Mouse (Mus musculus) T-helper 1 cell (primary cell): Measurements from ENCODE around the gene Scg5.

Experiments
- in situ Hi-C: fragments of 300-600 bp; cut with MboI, MseI; formaldehyde crosslinking; loops from one replicate; pipeline ENCODE4 v1.15.1; 2025; ENCODE audit warnings: high pct_unique_total_duplicates

Scg5 gene

DNA sequence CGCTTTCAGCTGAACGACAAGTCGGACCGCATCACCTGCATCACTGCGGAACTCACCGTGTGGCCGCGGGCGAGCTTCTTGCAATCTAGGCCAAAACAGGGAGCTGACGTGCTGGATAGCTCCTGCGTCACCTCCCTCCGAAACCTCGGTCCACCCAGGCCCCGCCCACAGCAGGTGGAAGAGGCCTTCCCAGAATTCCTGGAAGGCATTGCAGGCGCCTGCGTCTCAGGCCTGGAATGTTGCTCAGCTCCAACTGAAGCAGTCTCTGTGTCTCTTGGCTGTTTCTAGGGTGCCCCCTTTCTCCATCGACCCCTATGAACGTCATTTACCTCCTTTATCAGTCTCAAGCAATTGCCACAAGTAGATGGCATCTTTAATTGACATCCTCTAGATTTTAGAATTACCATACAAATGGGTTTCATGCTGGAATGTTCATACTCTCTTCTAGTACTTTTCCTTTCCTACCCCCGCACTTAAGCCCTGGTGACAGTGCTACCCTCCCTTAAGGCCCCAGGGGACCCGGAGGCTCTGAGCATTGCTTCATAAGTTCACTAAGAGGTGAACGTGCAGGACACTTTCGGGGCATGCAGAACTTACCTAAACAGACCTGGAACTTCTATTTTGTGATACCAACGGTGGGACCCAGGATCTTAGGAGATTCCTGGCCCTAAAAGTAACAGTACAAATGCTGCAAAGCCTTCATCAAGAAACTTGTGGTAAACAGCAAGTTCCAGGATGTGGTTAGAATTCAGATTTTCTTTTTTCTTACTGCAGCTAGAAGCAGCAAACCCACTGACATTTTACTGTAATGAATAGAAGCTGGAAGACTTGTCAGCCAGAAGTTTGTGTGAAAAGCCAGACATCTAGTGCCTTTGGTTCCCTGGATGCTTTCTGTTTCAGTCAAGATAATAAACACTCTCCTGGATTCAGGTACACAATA, at the start of gene Scg5:
TSS of gene Scg5 (minus strand) at position 179 of the 940 bp plus-strand sequence.
- in situ Hi-C loops, result no loop called here

DNA sequence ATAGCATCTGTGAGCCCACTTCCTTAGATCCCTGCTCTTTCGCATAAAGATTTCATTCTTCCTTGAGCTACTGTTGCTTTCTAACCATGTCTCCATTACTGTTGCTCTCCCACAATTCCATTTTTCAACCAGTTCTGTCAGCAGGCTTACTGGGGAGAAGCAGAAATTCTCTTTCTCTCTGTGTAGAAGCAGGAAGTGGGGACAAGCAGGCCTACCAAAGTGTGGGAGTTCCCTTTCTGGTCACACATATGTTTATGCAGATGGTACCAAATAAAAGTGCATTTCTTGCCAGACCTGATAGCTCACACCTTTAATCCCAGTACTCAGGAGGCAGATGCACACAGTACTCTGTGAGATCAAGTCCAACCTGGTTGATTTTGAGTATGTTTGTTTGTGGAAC, 41.2 kb upstream of the Scg5 start:
- in situ Hi-C loops, result no loop called here

DNA sequence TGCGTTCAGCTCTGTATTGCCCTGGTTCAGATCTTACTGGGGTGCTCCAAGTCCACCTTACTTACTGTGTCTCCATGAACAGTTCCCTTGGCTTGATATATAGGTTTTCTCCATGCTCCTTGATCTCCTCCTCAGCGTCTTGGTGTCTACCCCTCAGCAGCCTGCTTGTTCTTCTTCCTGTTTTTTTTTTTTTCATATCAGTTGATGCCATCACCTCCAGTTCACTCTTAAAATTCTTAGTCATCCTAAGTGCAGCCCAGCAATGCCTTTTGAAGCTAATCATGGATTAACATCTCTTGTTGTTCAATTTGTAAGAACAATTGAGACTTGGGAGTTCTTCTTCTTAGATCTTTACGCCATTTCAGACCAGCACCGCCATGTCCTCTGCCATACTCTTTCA, 39.5 kb upstream of the Scg5 start:
- in situ Hi-C loops, result loop anchor here (10.0 kb wide), 2 partner anchors 86 to 246 kb away; no protein-coding TSS in a partner anchor

DNA sequence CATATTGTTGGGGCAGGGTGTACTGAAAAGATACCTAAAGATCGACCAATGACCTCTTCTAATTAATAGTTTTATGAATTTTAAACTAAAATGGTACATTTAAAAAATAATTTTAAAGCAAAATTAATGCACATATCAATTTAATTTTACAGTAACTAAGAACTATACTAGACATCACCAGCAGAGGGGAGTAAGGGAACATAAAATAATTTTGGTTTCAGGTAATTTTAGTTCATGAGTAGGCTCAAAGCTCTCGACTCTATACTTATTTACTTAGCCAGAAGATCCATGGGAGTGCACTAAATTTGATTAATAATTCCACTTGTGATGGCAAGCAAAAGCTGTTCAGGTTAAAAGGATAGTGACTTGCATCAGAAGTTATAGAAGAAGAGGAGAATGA, 37.2 kb upstream of the Scg5 start:
- in situ Hi-C loops, result loop anchor here (10.0 kb wide), 2 partner anchors 89 to 249 kb away; no protein-coding TSS in a partner anchor

DNA sequence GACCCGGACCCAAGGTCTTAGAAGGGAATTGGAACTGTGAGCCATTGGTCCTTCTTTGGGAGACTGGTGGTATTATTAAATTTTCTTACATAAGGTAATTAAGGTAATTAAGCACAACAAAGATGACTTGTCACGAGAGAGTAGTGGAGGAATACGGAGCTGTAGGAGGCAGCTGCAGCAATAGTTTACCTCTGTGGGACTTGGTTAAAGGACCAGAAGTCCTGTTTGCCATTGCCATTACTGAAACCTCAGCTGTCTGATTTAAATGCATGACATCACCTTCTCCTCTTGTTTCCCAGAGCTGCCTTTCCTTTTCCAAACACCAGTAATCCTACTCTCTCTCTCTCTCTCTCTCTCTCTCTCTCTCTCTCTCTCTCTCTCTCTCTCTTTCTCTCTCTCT, 20.2 kb upstream of the Scg5 start:
- in situ Hi-C loops, result loop anchor here (5.0 kb wide), 1 partner anchor 313 kb away; no protein-coding TSS in a partner anchor

DNA sequence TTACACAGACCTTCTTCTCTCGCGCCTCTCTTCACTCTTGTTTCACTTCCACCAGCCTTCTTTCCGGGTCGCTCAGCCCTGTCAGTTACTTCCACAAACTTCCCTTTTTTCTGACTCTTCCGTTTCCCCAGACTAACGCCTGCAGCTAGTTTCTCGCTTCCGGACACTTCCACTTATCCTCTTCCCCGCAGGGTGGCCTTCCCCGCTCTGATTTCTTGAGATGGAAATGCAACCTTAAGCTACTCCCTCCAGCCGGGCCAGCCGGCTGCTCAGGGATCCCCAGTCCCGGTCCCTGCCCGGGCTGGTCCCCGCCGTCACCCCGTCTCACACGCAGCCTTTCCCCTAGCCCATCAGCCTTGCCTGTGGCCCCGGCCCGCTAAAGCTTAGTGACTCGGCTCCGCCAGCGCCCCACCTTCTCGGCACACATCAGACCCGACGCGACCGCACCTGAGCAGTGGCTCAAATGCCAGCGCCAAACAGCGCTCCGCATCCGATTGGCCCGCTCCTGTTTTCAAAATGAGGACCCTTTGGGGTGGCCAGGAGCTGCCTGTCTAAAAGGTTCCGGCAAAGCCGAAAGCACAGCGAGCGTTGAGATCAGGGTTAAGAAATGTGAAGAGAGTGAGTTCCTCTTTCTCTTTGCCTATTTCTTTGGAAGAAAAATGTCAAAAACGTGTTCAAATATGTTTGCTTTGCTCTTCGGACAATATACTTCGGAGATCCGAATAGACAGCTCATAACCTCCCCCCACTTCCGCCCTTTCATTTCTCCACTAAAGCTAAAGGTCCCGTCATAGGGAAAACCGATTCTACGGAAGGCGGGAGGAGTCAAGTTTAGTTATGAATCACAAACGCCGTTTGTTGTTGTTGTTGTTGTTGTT, 19.6 kb upstream of the Scg5 start, which contains the start of gene Arhgap11a:
TSS of gene Arhgap11a (minus strand) at position 417 of the 877 bp plus-strand sequence.
- in situ Hi-C loops, result loop anchor here (5.0 kb wide), 1 partner anchor 314 kb away; no protein-coding TSS in a partner anchor

DNA sequence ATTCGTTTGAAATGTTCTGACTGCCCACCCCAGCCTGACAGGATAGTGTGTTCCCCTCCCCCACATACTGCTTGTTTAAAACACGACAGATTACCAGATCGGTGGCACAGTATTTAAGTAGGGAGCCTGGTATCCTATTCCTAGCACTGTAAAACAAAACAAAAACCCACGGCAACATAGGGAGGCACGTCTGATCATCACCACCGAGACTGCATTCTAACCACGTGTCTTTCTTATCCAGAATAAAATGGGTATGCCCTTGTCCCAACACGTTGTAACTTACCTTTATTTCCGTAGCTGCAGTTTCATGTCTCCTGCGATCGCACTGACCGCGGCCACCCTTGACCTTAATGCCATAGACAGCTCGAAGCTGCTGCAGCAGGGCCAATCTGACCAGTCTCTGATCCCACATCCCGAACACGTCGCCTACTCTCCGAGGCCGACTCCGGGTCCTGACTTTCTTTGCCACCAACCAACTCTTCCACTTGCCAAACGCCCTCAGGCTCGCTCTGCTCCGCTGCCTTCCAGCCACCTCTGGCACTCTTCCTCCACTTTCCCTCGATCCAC, 18.8 kb upstream of the Scg5 start:
- in situ Hi-C loops, result loop anchor here (5.0 kb wide), 1 partner anchor 315 kb away; no protein-coding TSS in a partner anchor

DNA sequence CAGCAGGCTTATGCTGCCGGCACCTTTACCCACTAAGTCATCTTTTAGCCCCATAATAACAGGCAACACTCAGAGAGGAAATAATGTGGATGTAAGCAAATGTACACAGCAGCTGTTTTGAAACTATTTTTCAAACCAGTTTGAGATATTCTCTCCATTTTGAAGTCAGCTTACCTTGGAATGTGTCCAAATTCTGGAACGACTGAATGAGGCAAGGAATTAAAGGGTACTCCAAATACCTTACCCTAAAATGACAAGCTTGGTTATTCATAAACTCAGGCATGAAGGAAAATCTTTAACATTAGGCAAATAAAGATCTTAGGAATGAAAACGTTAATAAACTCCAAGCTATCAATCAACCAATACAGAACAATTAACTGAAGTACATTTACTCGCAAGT, 16.2 kb upstream of the Scg5 start:
- in situ Hi-C loops, result loop anchor here (5.0 kb wide), 1 partner anchor 317 kb away; no protein-coding TSS in a partner anchor

DNA sequence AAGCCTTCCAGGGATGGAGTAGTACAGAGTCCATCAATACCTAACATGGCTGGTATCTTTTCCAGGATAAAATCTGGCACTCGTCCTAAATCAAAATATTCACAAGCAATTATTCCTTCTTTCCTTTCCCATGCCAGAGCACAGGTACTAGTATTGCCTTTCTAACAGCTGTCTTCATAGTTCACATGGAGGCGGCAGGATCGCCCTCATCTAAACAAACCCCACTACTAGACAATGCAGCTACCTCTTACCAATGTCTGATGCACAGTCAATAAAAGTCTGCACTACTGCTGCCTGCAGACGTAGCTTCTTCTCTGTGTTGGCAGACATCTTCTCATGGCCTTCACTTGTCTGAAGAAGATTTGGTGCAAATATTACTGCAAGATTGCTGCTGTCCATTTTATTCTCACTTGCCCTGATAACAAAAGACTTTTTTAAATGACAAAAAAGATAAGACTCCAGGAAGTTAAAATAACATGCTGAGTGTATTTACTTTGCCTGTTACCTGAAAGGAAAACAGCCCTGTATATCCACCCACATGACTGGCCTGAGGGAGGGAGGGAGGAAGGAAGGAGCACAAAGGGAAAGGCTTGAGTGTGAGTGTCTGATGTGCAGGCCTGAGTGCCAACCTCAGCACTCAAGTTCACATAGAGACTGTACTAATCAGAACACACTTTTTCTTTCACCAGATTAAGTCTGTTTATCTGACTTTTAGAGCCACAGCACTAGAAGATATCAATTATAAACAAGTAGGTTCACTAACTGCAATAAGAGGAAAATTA, 12.9 kb upstream of the Scg5 start:
- in situ Hi-C loops, result no loop called here

DNA sequence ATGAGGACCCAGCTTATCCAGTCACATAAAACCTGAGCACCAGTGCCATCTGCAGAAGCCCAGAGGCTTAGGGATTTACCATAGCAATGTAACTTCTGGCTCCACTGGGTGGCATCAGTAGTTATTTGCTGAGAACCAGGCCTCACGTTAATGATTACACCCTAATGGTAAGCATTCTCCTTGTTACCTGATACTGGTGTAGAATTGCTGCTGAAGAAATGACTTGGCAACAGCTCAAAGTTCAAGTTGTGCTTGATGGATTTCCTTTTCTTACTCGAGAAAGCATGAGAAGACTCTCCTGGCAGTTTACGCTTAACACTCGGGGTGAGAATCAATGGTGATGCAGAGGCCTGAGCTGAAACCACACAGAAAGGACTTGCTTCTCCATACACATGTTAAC, 10.6 kb upstream of the Scg5 start:
- in situ Hi-C loops, result loop anchor here (10.0 kb wide), 2 partner anchors 265 to 305 kb away; no protein-coding TSS in a partner anchor

DNA sequence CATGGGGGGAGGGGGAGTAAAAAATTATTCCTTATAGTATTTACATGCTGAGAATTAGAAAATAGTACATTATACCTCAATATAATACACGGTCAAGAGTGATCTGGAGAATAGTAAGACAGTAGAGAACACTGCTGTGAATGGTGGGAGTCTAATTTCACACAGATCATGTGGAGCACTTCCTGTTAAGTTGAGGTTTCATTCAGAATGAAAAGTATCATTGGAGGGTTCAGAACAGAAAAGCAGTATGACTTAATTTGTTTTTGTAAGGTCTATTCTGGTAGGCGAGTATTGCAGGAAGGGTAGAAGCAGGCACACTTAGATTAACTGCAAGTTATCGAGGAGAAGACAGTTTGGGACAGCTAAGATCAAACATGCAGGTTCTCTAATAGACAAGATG, 6.3 kb upstream of the Scg5 start:
- in situ Hi-C loops, result loop anchor here (10.0 kb wide), 2 partner anchors 270 to 310 kb away; no protein-coding TSS in a partner anchor

DNA sequence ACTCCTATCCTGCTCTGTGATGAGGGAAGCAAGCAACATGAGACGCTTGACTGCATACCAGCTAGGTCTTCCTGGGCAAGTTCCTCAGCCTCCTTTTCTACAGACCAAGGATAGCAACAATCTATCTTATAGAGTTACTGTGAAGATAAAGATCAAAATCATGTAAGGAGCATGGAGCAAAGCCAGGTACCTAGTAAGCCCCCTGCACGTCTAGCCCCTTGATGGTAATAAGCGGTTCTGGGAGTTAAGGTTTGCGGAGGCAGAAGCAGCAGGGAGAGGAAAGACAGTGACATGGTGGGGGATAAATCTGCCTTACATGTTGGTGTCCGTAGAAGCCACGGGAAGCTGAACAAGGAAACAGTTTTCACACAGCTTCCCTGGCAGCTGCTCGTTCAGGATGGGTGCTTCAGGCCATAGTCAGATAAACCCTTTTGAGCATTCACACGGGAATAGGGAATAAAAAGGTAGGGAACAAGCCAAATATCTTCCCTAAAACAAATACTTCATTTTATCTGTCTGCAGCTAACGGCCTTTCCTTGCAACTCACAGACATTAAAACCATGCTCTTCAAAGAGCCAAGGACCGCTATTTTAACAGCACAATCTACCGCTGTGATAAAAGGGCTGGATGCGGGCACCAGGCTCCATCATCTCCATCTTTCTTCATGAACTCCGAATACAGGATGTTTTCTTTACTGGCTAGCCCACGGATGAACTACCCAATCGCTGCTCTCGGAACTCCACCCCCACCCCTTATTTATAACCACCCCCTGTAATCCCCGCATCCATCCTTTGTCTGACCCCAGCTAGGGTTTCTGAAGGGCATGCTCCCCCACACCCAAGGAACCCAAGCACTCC, 607 bp downstream of the Scg5 start:
- in situ Hi-C loops, result no loop called here

DNA sequence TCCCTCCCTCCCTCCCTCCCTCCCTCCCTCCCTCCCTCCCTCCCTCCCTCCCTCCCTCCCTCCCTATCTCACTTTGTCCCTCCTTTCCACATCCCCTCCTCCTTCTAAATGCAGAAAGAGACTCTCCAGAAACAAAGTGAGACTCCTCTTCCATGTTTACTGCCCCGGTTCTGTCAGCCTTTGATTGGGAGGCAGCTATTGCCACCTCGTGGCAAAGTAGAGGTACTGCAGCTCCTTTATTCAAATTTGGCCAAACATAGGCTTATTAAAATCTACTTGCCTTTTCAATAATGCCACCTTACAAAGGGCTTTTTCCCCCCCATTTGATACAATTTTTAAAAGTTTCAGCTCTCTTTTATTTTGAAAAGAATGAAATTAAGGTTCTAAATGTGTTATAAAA, 5.0 kb downstream of the Scg5 start:
- in situ Hi-C loops, result no loop called here

DNA sequence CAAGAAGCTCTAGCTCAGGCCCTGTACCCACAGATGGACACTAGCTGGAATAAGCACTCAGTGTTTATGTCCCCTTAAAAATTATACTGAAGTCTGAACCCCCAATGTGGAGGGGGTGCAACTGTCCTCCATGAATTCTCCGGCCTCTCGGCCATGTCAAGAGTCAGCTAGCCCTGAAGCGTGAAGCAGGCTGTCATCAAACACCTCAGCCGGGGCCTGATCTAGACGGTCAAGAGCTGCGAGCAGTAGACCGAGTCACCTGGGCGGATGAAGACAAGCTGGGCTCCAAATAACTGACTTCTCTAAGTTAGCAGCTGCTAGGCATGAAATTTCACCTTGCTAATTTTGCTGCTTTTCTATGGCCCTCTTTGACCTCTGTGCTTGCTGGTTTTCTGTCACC, 6.6 kb downstream of the Scg5 start:
- in situ Hi-C loops, result no loop called here

DNA sequence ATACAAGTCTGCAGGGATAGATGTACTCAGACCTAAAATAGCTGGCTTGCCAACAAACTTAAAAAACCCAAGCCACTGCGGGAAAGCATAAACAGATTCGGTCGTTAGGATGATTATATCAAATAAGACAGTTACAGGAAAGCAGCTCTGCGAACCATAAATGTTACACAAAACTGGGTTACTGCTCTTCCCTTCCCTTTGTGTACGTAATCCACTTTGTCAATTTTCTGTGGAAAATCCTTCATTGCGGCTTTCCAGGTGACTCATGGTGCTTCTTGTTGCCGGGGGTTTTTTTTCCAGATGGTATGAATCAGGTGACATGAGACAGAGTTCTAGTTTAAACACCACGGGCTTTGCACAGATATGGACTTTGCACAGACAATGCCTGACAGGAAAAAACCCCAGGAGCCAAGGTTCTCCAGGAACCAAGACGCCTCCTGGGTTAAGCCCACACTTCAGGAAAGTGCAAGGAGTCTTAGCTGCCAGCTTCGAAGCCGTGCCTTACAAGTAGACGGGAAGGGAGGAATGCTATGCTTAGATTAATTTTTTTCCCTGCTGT, 7.7 kb downstream of the Scg5 start:
- in situ Hi-C loops, result no loop called here

DNA sequence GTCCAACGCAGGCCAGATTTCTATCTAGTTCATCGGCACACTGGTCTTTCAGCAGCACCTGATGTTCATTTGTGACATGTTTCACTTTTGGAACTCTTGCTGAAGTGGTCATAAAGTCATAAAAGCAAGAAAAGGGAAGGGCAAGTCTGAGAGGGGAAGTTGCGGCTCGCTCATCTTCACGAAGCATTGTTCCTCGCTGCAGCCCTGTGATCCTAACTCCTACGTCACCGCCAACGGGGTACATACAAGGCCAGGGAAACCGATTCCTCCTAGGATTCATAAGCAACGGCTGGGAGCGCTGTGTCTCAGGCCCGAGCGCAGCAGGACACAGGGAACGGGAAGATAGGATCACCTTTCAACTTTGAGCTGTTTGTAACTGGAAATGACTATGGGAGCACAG, 8.8 kb downstream of the Scg5 start:
- in situ Hi-C loops, result no loop called here

DNA sequence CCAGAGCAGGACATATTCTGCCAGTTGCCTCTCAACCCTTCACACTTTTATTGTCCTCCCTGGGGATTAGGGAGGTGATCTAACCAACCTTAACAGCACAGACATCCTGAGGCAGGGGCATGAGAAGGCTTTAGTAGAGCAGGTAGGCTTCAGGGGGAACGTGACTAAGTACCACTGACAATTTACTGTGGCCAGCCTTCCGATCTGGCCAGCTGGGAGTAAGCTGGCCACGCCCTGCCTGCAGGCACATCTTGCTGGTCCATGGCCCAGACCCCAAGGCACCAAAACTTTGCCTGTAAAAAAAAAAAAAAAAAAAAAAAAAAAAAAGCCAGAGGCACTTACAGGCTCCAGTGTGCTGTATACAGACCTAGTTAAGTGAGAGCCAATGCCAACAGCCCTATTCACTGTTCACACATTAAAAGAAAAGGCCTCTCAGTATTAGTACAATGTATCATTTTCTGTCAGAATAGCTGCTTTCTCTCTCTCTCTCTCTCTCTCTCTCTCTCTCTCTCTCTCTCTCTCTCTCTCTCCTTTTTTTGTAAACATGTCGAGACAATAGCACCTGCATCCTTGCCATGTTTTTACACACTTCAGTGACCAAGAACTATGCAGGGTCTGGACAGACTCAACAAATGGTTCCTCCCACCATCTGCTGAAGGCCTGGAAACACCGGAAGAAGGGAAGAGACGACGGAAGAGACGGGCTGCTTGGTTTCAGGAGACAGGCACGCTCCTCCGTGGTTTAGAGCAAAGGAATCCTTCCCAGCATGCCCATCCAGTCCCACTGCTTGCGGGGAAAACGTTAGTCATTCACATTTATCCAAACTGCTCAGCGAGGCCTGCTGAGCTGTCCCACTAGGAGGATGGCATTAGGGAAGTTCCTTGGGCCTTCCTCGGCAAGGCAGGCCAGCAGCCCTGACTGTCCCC, 11.0 kb downstream of the Scg5 start:
- in situ Hi-C loops, result no loop called here

DNA sequence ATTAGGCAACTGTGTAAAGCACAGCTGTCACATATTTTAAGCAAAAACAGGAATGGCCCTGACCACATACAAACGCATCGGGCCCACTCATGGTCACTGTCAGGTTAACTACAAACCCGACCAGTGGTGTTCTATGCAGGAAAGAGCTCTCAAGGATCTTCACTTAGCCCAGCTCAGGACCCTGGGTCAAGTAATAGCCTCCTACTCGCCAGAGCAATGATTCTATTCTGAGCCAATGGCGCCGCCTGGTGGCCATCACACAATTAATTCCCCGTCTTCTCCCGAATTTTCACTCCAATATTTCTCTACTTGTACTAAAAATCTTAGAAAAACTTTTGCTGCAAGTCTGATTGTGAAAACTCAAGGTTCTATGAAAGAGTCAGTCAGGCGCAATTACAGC, 21.3 kb downstream of the Scg5 start:
- in situ Hi-C loops, result loop anchor here (5.0 kb wide), 1 partner anchor 310 kb away; no protein-coding TSS in a partner anchor
